Mouse (Mus musculus) hindbrain, embryonic 16.5 days (tissue): ENCODE measurements around the gene Helt. TPM values are rescaled to one million over a fixed set of nuclear protein-coding genes. Genes with fewer than 3 reads are reported as not detected.

ENCODE experiments used
- ATAC-seq: fragments of 200-750 bp; cut with Nextera tagmentation; 2 replicates; pipeline ENCODE4 v1.8.0; 2017; ENCODE audit warnings: moderate TSS enrichment, moderate library complexity
- H3K27ac ChIP-seq: fragments of 300-500 bp; sonication (generic); 2 replicates; pipeline ENCODE4 v1.5.1; 2014; ENCODE audit warnings: low read depth, mild to moderate bottlenecking, control low read depth, low read length, moderate library complexity
- H3K27me3 ChIP-seq: fragments of 300-500 bp; sonication (generic); replicated peaks from 2 replicates; pipeline ENCODE4 v1.6.1; 2014; ENCODE audit warnings: low read length; ENCODE audit not compliant: control insufficient read depth, insufficient read depth
- H3K36me3 ChIP-seq: fragments of 300-500 bp; sonication (generic); 2 replicates; pipeline ENCODE4 v1.6.1; 2014; ENCODE audit warnings: mild to moderate bottlenecking, low read length, moderate library complexity, mixed read lengths; ENCODE audit not compliant: control insufficient read depth, insufficient read depth
- H3K4me1 ChIP-seq: fragments of 300-500 bp; sonication (generic); 2 replicates; pipeline ENCODE4 v1.6.1; 2014; ENCODE audit warnings: low read depth, low read length; ENCODE audit not compliant: control insufficient read depth, insufficient read depth
- H3K4me2 ChIP-seq: fragments of 300-500 bp; sonication (generic); 2 replicates; pipeline ENCODE4 v1.6.1; 2014; ENCODE audit warnings: mild to moderate bottlenecking, low read length, control low read depth, moderate library complexity
- H3K4me3 ChIP-seq: fragments of 300-500 bp; sonication (generic); 2 replicates; pipeline ENCODE4 v1.5.1; 2014; ENCODE audit warnings: mild to moderate bottlenecking, low read length, control low read depth, moderate library complexity
- H3K9ac ChIP-seq: fragments of 300-500 bp; sonication (generic); 2 replicates; pipeline ENCODE4 v1.6.1; 2014; ENCODE audit warnings: low read depth, mild to moderate bottlenecking, control low read depth, low read length, moderate library complexity
- H3K9me3 ChIP-seq: fragments of 300-500 bp; sonication (generic); 2 replicates; pipeline ENCODE4 v1.6.1; 2014; ENCODE audit warnings: mild to moderate bottlenecking, low read length, moderate library complexity; ENCODE audit not compliant: control insufficient read depth
- WGBS: fragments of 180-500 bp; shearing (Covaris S2); extraction: QIAGEN DNeasy Blood & Tissue Kit; methylation state at CpG from one replicate; pipeline ENCODE4 v1.1.7; 2014; 5-methylcytosine and 5-hydroxymethylcytosine counted together
- polyA plus RNA-seq: library from polyadenylated mRNA; unstranded; fragments of >200 nt; fragmentation: Nextera tagmentation; extraction: Ambion mirVana; gene quantifications from 2 replicates; pipeline ENCODE4 v1.2.1, GENCODE M21; 2015

Helt gene
- 1.0 TPM in 1 of 2 replicates, not detected in the other for polyA plus RNA-seq

DNA sequence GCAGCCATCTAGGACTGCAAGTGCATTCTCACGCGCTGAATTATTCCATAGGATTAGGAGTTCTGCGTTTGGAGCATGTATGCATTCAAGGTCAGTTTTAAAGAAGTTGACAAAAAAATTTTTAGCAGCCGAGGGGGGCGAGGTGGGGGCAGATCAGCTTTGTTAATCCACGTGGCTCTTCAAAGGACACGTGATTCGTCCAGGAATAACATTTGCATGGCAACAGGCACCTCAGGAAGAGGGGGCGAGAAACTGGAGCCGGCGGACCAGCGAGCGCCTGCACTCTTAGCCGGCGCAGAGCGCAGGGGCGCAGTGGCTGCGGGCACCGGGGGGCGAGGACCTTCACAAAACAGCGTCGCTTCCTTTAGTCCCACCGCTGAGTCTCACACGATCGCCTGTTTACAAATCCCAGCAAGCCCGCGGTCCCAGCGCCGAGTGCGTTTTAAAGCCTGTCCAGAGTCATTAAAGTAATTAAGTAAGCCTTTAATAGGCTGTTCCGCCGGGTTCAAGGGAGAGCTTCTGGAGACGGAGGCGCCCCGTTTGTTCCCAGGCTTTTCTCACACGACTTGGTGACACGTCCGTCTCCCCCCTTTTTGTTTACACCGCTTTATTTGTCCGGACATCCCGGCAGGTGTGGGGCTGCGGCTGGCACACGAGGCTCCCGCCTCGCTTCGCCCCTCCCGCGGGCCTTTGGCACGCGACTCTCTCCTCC lies at the start of gene Helt:
Gene Helt, minus strand, starts transcription at position 491 of the 712 bp plus-strand sequence.
- Histone ChIP-seq H3K36me3 (no peaks in the 10 kb centered on the region), H3K9me3 (no peaks in the 10 kb centered on the region), H3K4me3 (peak within 1 kb of the TSS; percentile 22; the same call in 1 of the 2 replicates), H3K4me2 (peak within 1 kb of the TSS; percentile 45), H3K9ac (no peak within 1 kb of the TSS), H3K27me3 (peaks cover 79% of the 10 kb centered on the region), H3K27ac (no peak within 1 kb of the TSS), H3K4me1 (peaks cover 4% of the 10 kb centered on the region; the same call in 1 of the 2 replicates)
- ATAC-seq = no peak
- WGBS = under 1% methylated on average over 49 of the region's 50 CpGs

- no peak overlapping the region for H3K4me2 ChIP-seq
- H3K27me3 ChIP-seq = no peaks in the 10 kb centered on the region
- H3K9ac ChIP-seq = no peak overlapping the region
- 84% methylated on average over 13 of the region's 13 CpGs for WGBS
- H3K27ac ChIP-seq = no peak overlapping the region
- no peaks in the 10 kb centered on the region for H3K9me3 ChIP-seq
- H3K36me3 ChIP-seq = no peaks in the 10 kb centered on the region
- H3K4me3 ChIP-seq = no peak overlapping the region
- H3K4me1 ChIP-seq = no peaks in the 10 kb centered on the region
- ATAC-seq = no peak
These were observed 47.8 kb upstream of the Helt start for GRCm38 (mm10) chr8:46342272-46342671.

GRCm38 (mm10) chr8:46340381-46341273 lies 46.2 kb upstream of the Helt start:
- Histone ChIP-seq H3K36me3 (no peaks in the 10 kb centered on the region), H3K4me3 (no peak overlapping the region), H3K9ac (no peak overlapping the region), H3K4me2 (no peak overlapping the region), H3K27me3 (no peaks in the 10 kb centered on the region), H3K27ac (no peak overlapping the region), H3K4me1 (no peaks in the 10 kb centered on the region), H3K9me3 (no peaks in the 10 kb centered on the region)
- ATAC-seq = no peak
- 89% methylated on average over 14 of the region's 14 CpGs for WGBS

DNA sequence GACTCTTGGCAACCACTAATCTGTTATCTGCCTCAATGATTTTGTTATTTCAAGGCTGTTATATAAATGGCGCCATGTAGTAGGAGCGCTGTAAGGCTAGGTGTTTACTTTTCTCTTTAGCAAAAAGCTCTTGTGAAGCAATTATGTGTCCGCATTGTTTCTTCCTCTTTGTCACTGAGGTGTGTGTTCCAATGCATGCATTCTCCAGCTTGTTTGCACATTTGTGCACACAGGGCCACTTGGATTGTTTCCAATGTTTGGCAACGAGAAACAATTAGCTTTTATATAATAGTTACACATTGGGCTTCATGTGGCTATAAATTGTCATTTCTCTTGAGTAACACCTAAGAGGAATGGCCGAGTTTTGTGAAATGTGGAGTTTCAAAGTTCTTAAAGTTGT lies 44.8 kb upstream of the Helt start:
- H3K36me3 ChIP-seq = no peaks in the 10 kb centered on the region
- H3K9me3 ChIP-seq = no peaks in the 10 kb centered on the region
- no peak overlapping the region for H3K9ac ChIP-seq
- no peak overlapping the region for H3K4me3 ChIP-seq
- H3K4me2 ChIP-seq = no peak overlapping the region
- no peaks in the 10 kb centered on the region for H3K4me1 ChIP-seq
- ATAC-seq = no peak
- no peak overlapping the region for H3K27ac ChIP-seq
- H3K27me3 ChIP-seq = no peaks in the 10 kb centered on the region
- 74% methylated on average over 5 of the region's 5 CpGs for WGBS

GRCm38 (mm10) chr8:46336351-46336750 lies 41.9 kb upstream of the Helt start:
- H3K9ac ChIP-seq = no peak overlapping the region
- WGBS = 92% methylated on average over 8 of the region's 8 CpGs
- H3K4me2 ChIP-seq = no peak overlapping the region

GRCm38 (mm10) chr8:46332389-46333061 lies 38.1 kb upstream of the Helt start:
- Histone ChIP-seq H3K27me3 (no peaks in the 10 kb centered on the region), H3K4me2 (no peak overlapping the region), H3K9me3 (no peaks in the 10 kb centered on the region), H3K4me3 (no peak overlapping the region), H3K4me1 (no peaks in the 10 kb centered on the region), H3K36me3 (no peaks in the 10 kb centered on the region), H3K9ac (no peak overlapping the region), H3K27ac (no peak overlapping the region)
- ATAC-seq = no peak
- WGBS = 77% methylated on average over 7 of the region's 7 CpGs

More at GRCm38 (mm10) chr8:46336351-46336750, 41.9 kb upstream of the Helt start:
- Histone ChIP-seq H3K4me3 (no peak overlapping the region), H3K4me1 (no peaks in the 10 kb centered on the region), H3K9me3 (no peaks in the 10 kb centered on the region), H3K27me3 (no peaks in the 10 kb centered on the region), H3K36me3 (no peaks in the 10 kb centered on the region), H3K27ac (no peak overlapping the region)
- no peak for ATAC-seq

DNA sequence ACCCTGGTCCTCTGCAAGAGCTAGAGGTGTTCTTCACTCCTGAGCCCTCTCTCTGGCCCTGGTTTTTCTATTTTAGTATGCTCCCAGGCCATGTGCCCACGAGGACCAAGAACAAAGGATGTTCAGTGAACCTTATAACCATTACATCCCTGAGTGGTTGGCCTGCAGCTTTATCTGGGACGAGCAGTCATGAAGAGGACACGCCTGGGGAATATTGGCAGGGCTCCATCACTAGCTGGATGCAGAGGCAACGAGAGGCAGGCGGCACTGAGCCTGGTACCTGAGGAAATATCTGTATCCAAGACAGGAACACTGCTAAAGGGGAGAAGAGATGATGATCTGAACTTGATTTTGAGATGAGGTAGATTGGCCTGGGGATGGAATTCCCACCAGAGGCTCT lies 37.3 kb upstream of the Helt start:
- no peak overlapping the region for H3K27ac ChIP-seq
- H3K4me2 ChIP-seq = no peak overlapping the region
- no peaks in the 10 kb centered on the region for H3K27me3 ChIP-seq
- H3K9ac ChIP-seq = no peak overlapping the region
- no peak for ATAC-seq
- H3K4me1 ChIP-seq = no peaks in the 10 kb centered on the region
- no peaks in the 10 kb centered on the region for H3K9me3 ChIP-seq
- no peaks in the 10 kb centered on the region for H3K36me3 ChIP-seq
- no peak overlapping the region for H3K4me3 ChIP-seq
- 59% methylated on average over 5 of the region's 5 CpGs for WGBS

- no peak overlapping the region for H3K4me3 ChIP-seq
- no peak overlapping the region for H3K4me2 ChIP-seq
- no peak for ATAC-seq
- H3K36me3 ChIP-seq = no peaks in the 10 kb centered on the region
- no peaks in the 10 kb centered on the region for H3K4me1 ChIP-seq
- peaks cover 3% of the 10 kb centered on the region; the same call in 1 of the 2 replicates for H3K9me3 ChIP-seq
- no peak overlapping the region for H3K9ac ChIP-seq
- WGBS = 65% methylated on average over 4 of the region's 4 CpGs
- H3K27ac ChIP-seq = no peak overlapping the region
- H3K27me3 ChIP-seq = no peaks in the 10 kb centered on the region
These were observed 34.9 kb upstream of the Helt start for GRCm38 (mm10) chr8:46329396-46329795.

DNA sequence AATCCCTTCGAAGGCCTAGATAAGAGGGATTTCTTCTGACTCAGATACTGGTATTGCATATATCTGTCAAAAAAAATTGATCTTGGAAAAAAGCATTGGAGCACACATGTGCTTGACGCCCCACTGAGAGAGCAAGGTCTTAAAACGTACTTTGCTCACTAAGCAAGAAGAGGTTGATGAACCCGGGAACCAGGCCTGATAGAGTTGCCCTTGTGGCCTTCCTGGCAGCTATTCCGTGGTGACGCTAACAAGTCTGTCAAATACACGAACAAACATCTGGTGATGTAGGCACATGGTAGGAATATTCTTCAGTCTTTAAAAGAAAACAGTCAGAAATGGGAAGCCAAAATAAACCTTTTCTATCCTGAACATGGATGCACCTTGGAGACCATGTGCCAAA lies 32.8 kb upstream of the Helt start:
- no peaks in the 10 kb centered on the region for H3K36me3 ChIP-seq
- no peak overlapping the region for H3K4me3 ChIP-seq
- no peaks in the 10 kb centered on the region for H3K4me1 ChIP-seq
- no peak overlapping the region for H3K4me2 ChIP-seq
- no peaks in the 10 kb centered on the region for H3K27me3 ChIP-seq
- no peak overlapping the region for H3K9ac ChIP-seq
- 79% methylated on average over 7 of the region's 7 CpGs for WGBS
- peaks cover 3% of the 10 kb centered on the region; the same call in 1 of the 2 replicates for H3K9me3 ChIP-seq
- H3K27ac ChIP-seq = no peak overlapping the region
- no peak for ATAC-seq
